ENCODE assay signal across 8 mouse cellular contexts in the genomic region with DNA sequence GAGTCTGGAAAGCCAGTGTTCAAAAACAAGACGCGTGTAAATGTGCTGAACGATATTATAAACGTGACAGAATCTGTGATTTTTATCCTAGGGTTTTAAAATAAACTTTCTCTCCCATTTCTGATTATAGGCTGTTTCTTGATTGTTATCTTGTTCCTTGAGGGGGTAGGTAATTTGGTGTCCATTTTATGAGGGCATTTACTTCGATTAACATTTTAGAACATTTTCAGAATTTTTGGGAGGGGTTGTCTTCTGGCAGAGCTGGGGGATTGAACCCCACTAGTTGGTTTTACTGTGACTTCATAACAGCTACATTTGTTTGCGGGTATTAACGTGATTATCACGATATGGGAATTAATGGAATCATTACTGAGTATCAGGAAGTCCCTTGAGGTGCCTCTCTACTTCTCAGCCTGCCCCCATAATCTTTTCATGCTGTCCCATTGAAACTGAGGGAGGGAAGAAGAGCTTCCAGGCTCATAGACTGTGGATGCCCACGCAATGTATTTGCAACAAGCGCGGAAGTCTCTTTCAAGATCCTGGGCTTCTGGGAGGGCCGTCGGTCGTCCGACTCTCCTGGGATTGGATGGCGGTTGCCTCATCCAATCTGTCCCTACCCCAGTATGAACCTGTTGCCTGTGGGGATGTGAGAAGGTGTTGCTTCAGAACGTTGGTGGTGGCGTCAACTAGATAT. TPM values are rescaled to one million over a fixed set of nuclear protein-coding genes. Genes with fewer than 3 reads are reported as not detected.
DNase-seq lines count a peak whose midpoint lies in the region; ATAC-seq and TF ChIP-seq lines count a peak whose summit lies in the region.

No protein-coding gene starts in this region.

- H3K27me3 ChIP-seq in heart, embryonic 11.5 days (ENCODE audit: control insufficient read depth, insufficient read depth, low read length) = no peaks in the 10 kb centered on the region
- no peaks in the 10 kb centered on the region for H3K27me3 ChIP-seq in embryonic facial prominence, embryonic 13.5 days
- no peaks in the 10 kb centered on the region for H3K27me3 ChIP-seq in hindbrain, postnatal 0 days (ENCODE audit: insufficient read depth, low read length)
- no peaks in the 10 kb centered on the region for H3K27me3 ChIP-seq in midbrain, embryonic 14.5 days (ENCODE audit: control insufficient read depth, insufficient read depth, low read length)

- intact Hi-C loops in heart, postnatal 25 days (cut with DNase I) = loop anchor here (5.0 kb wide), 1 partner anchor 271 kb away; a partner anchor contains a TSS

- no peak for DNase-seq in heart, postnatal 25 days (ENCODE audit: low spot score)
- peak; percentile 55 for DNase-seq in CD4-positive helper T cell, adult 2 months (ENCODE audit: low read depth, low spot score)
- no peak for DNase-seq in hindbrain, postnatal 0 days (ENCODE audit: low spot score)
- no peak for DNase-seq in midbrain, embryonic 14.5 days
- DNase-seq in T-cell, adult 2 months (ENCODE audit: low spot score) = no peak
- no peak for DNase-seq in thymus, adult 18-20 months

- peaks cover 19% of the 10 kb centered on the region for H3K36me3 ChIP-seq in heart, embryonic 11.5 days (ENCODE audit: control insufficient read depth, insufficient read depth, low read length)
- H3K36me3 ChIP-seq in embryonic facial prominence, embryonic 13.5 days = peaks cover 29% of the 10 kb centered on the region
- H3K36me3 ChIP-seq in hindbrain, postnatal 0 days (ENCODE audit: insufficient read depth, low read length) = peaks cover 16% of the 10 kb centered on the region
- peaks cover 23% of the 10 kb centered on the region for H3K36me3 ChIP-seq in midbrain, embryonic 14.5 days (ENCODE audit: control insufficient read depth, insufficient read depth, low read length)

- no peak for TF ChIP-seq CTCF in hindbrain, postnatal 0 days (IDR thresholded peaks at IDR 0.05; ENCODE audit: low read depth)

- WGBS in heart, embryonic 11.5 days (ENCODE audit: insufficient replicate concordance) = 63% methylated on average over 18 of the region's 18 CpGs
- WGBS in embryonic facial prominence, embryonic 13.5 days = 66% methylated on average over 18 of the region's 18 CpGs
- WGBS in hindbrain, postnatal 0 days = 65% methylated on average over 18 of the region's 18 CpGs
- WGBS in midbrain, embryonic 14.5 days = 66% methylated on average over 18 of the region's 18 CpGs

- peaks cover 13% of the 10 kb centered on the region for H3K4me1 ChIP-seq in heart, embryonic 11.5 days (ENCODE audit: control insufficient read depth, insufficient read depth, low read length)
- peaks cover 23% of the 10 kb centered on the region for H3K4me1 ChIP-seq in embryonic facial prominence, embryonic 13.5 days
- peaks cover 19% of the 10 kb centered on the region for H3K4me1 ChIP-seq in hindbrain, postnatal 0 days (ENCODE audit: insufficient read depth, low read length)
- peaks cover 24% of the 10 kb centered on the region for H3K4me1 ChIP-seq in midbrain, embryonic 14.5 days (ENCODE audit: control insufficient read depth, insufficient read depth, low read length)

- H3K4me3 ChIP-seq in heart, embryonic 11.5 days (ENCODE audit: low read depth, low read length) = peak overlapping the region; percentile 62
- H3K4me3 ChIP-seq in embryonic facial prominence, embryonic 13.5 days = peak overlapping the region; percentile 50
- peak overlapping the region; percentile 53 for H3K4me3 ChIP-seq in hindbrain, postnatal 0 days (ENCODE audit: low read length)
- H3K4me3 ChIP-seq in midbrain, embryonic 14.5 days (replicated peaks; ENCODE audit: low read depth, low read length) = peak overlapping the region; percentile 49

- H3K27ac ChIP-seq in heart, embryonic 11.5 days (ENCODE audit: low read depth, low read length) = peak overlapping the region; percentile 84; the same call in 1 of the 2 replicates
- peak overlapping the region; percentile 84 for H3K27ac ChIP-seq in embryonic facial prominence, embryonic 13.5 days
- peak overlapping the region; percentile 72 for H3K27ac ChIP-seq in hindbrain, postnatal 0 days
- peak overlapping the region; percentile 64; the same call in 1 of the 2 replicates for H3K27ac ChIP-seq in midbrain, embryonic 14.5 days (replicated peaks; ENCODE audit: low read depth, low read length)

- H3K9ac ChIP-seq in heart, embryonic 11.5 days (ENCODE audit: low read depth, low read length) = peak overlapping the region; percentile 82
- peak overlapping the region; percentile 79 for H3K9ac ChIP-seq in embryonic facial prominence, embryonic 13.5 days
- peak overlapping the region; percentile 61 for H3K9ac ChIP-seq in hindbrain, postnatal 0 days (replicated peaks; ENCODE audit: low read length)
- peak overlapping the region; percentile 61 for H3K9ac ChIP-seq in midbrain, embryonic 14.5 days (replicated peaks; ENCODE audit: low read length)

- no peak for ATAC-seq in heart, embryonic 11.5 days (replicated peaks; ENCODE audit: insufficient number of reproducible peaks, low FRiP score, low TSS enrichment)
- ATAC-seq in embryonic facial prominence, embryonic 13.5 days (ENCODE audit: insufficient number of reproducible peaks, insufficient read depth, low FRiP score, low TSS enrichment, low read depth) = no peak
- ATAC-seq in hindbrain, postnatal 0 days = no peak; the same call in 1 of the 2 replicates
- ATAC-seq in midbrain, embryonic 14.5 days (ENCODE audit: low FRiP score, low TSS enrichment) = peak; percentile 0

- peaks cover 14% of the 10 kb centered on the region for H3K9me3 ChIP-seq in heart, embryonic 11.5 days (replicated peaks; ENCODE audit: control insufficient read depth, low read length)
- peaks cover 8% of the 10 kb centered on the region for H3K9me3 ChIP-seq in embryonic facial prominence, embryonic 13.5 days
- H3K9me3 ChIP-seq in hindbrain, postnatal 0 days (ENCODE audit: low read length) = peaks cover 5% of the 10 kb centered on the region
- peaks cover 5% of the 10 kb centered on the region for H3K9me3 ChIP-seq in midbrain, embryonic 14.5 days (ENCODE audit: control insufficient read depth, low read length)

- H3K4me2 ChIP-seq in heart, embryonic 11.5 days = peak overlapping the region; percentile 65
- H3K4me2 ChIP-seq in embryonic facial prominence, embryonic 13.5 days = peak overlapping the region; percentile 58
- peak overlapping the region; percentile 60 for H3K4me2 ChIP-seq in hindbrain, postnatal 0 days (ENCODE audit: low read depth, low read length)
- H3K4me2 ChIP-seq in midbrain, embryonic 14.5 days (ENCODE audit: low read length) = peak overlapping the region; percentile 56

RNA-seq across cellular contexts. Expression of a gene that starts 0.5 kb away (rescaled TPM):
- 0.10 TPM in 1 of 2 replicates, not detected in the other for polyA plus RNA-seq in heart, embryonic 11.5 days (2014; fragmentation: Nextera tagmentation; extraction: Ambion mirVana)
- not detected for total RNA-seq in heart, postnatal 25 days (2021)
- polyA plus RNA-seq in embryonic facial prominence, embryonic 13.5 days (2015; fragmentation: Nextera tagmentation; extraction: Ambion mirVana) = not detected in 2 replicates
- total RNA-seq in hindbrain, postnatal 0 days (2014; rRNA removed) = 0.05 and 0.14 TPM in 2 replicates
- 0.11 and 0.15 TPM in 2 replicates for polyA plus RNA-seq in hindbrain, postnatal 0 days (2015; fragmentation: Nextera tagmentation; extraction: Ambion mirVana)
- 0.14 TPM in 1 of 2 replicates, not detected in the other for polyA plus RNA-seq in midbrain, embryonic 14.5 days (2014; fragmentation: Nextera tagmentation; extraction: Ambion mirVana)

RNA-seq across cellular contexts. Expression of a gene that starts 0.5 kb away (rescaled TPM):
- 117 and 118 TPM in 2 replicates for polyA plus RNA-seq in heart, embryonic 11.5 days (2014; fragmentation: Nextera tagmentation; extraction: Ambion mirVana)
- 10 to 100 TPM; 14.5 to 14.6 TPM for total RNA-seq in heart, postnatal 25 days (2021)
- 198 and 204 TPM in 2 replicates for polyA plus RNA-seq in embryonic facial prominence, embryonic 13.5 days (2015; fragmentation: Nextera tagmentation; extraction: Ambion mirVana)
- 82.8 and 86.3 TPM in 2 replicates for total RNA-seq in hindbrain, postnatal 0 days (2014; rRNA removed)
- polyA plus RNA-seq in hindbrain, postnatal 0 days (2015; fragmentation: Nextera tagmentation; extraction: Ambion mirVana) = 47.2 and 47.7 TPM in 2 replicates
- polyA plus RNA-seq in midbrain, embryonic 14.5 days (2014; fragmentation: Nextera tagmentation; extraction: Ambion mirVana) = 52.9 and 80.2 TPM in 2 replicates

RNA-seq across cellular contexts. Expression of a gene that starts 51.2 kb away (rescaled TPM):
- 0.63 and 1.1 TPM in 2 replicates for polyA plus RNA-seq in heart, embryonic 11.5 days (2014; fragmentation: Nextera tagmentation; extraction: Ambion mirVana)
- under 1 TPM; 0.28 to 0.42 TPM for total RNA-seq in heart, postnatal 25 days (2021)
- 1.1 and 1.2 TPM in 2 replicates for polyA plus RNA-seq in embryonic facial prominence, embryonic 13.5 days (2015; fragmentation: Nextera tagmentation; extraction: Ambion mirVana)
- total RNA-seq in hindbrain, postnatal 0 days (2014; rRNA removed) = 0.16 TPM in 1 of 2 replicates, not detected in the other
- 0.23 and 0.55 TPM in 2 replicates for polyA plus RNA-seq in hindbrain, postnatal 0 days (2015; fragmentation: Nextera tagmentation; extraction: Ambion mirVana)
- polyA plus RNA-seq in midbrain, embryonic 14.5 days (2014; fragmentation: Nextera tagmentation; extraction: Ambion mirVana) = 0.66 and 1.8 TPM in 2 replicates
